Mouse (Mus musculus) fat pad, adult 2 months (tissue): ENCODE measurements at regions not wholly inside any gene's neighbourhood (a gene's known extent, or its start where the extent isn't known, plus 50 kb on each side); places are given as distances from the start of the nearest gene placed in this dataset.

Source experiments
- DNase-seq: peaks from one replicate; pipeline ENCODE4 v3.0.0-alpha.2; 2011; ENCODE audit warnings: low read depth, low spot score; ENCODE audit errors: extremely low read depth

DNA sequence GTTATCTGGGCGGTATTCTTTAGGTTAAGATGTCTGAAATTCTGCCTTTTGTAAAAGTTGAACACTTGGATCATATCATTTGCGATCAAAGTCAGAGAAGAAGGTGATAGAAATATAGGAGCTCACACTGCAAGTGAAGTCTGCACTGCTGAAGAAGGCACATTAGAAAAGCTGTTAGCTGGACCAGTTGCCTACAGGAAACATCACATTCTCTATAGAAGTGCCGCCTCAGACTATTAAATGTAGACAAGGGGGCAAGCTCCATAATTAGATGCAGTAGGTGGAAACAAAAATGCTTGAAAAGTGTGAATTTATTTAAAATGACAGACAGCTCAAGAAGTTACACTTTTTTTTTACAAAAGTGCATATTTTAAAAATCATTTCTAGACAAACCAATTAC lies 753.2 kb upstream of the Cdh10 start:
- DNase-seq: no peak

DNA sequence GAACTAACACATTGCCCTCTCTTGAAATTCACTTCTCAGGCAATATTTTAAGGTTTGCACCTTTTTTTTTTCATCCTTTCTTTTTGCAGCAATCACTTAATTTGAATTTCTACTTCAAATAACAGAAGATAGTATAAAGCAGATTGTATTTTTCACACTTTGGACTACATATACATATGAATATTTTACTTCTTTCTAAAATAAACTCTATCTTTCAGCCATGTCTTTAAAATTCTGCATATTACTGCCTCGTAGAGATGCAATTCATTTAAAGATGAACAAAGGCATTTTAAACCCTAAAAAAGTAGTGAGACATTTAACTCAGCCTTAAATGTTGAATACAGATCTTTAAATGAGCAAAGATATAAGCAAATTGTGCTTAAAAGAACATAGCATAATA lies 739.1 kb upstream of the Cdh10 start:
- DNase-seq: no peak
